ENCODE assay signal across 28 mouse cellular contexts in genomic region chr2:28407796-28408195, GRCm38 (mm10). TPM values are rescaled to one million over a fixed set of nuclear protein-coding genes. Genes with fewer than 3 reads are reported as not detected.
"Had no signal": no experiment of that assay in that cellular context is flagged by ENCODE, and none has a peak within 500 bp of the region (broad histone marks: within the 10 kb centered on the region; RNA-seq: fewer than 3 reads in every experiment).

No protein-coding gene starts in this region.

- H3K4me1 ChIP-seq: liver, embryonic 12.5 days had no signal

- H3K4me3 ChIP-seq: gastrocnemius, adult 2 months; heart, adult 2 months; heart, embryonic 12.5 days; hindbrain, embryonic 10.5 days; hindbrain, embryonic 12.5 days; intestine, embryonic 15.5 days; layer of hippocampus, adult 2 months; left cerebral cortex, adult 2 months; limb, embryonic 13.5 days; limb, embryonic 15.5 days; liver, embryonic 12.5 days had no signal

- DNase-seq: gastrocnemius, adult 2 months; gastrocnemius, postnatal 10 days; gastrocnemius, postnatal 25 days; heart, adult 2 months; heart, postnatal 10 days; heart, postnatal 4 days; kidney, adult 18-20 months; kidney, adult 8-10 months; kidney, postnatal 10 days; kidney, postnatal 25 days; kidney, postnatal 4 days had no signal

- H3K9me3 ChIP-seq: heart, embryonic 12.5 days; hindbrain, embryonic 10.5 days; hindbrain, embryonic 12.5 days; intestine, embryonic 15.5 days; limb, embryonic 13.5 days; limb, embryonic 15.5 days; liver, embryonic 12.5 days had no signal

- H3K27me3 ChIP-seq: hindbrain, embryonic 12.5 days; intestine, embryonic 15.5 days; limb, embryonic 13.5 days; limb, embryonic 15.5 days had no signal

- H3K27ac ChIP-seq: gastrocnemius, adult 2 months; heart, adult 2 months; hindbrain, embryonic 10.5 days; hindbrain, embryonic 14.5 days; intestine, embryonic 15.5 days; left cerebral cortex, adult 2 months; limb, embryonic 13.5 days; limb, embryonic 15.5 days; liver, embryonic 12.5 days; liver, embryonic 14.5 days had no signal

- H3K36me3 ChIP-seq: heart, embryonic 12.5 days; hindbrain, embryonic 10.5 days; hindbrain, embryonic 12.5 days; intestine, embryonic 15.5 days; limb, embryonic 13.5 days; limb, embryonic 15.5 days; liver, embryonic 12.5 days had no signal

RNA-seq across cellular contexts. Expression of gene Ppp1r26, which starts 38.8 kb away (rescaled TPM):
- polyA plus RNA-seq: inflammation-experienced regulatory T-cells, adult 6 months had no signal

RNA-seq across cellular contexts. Expression of gene 1700007K13Rik, which starts 58.3 kb away (rescaled TPM):
- total RNA-seq: gastrocnemius, postnatal 25 days; granulocyte monocyte progenitor cell, adult 5-6 weeks; heart, adult 2 months; heart, postnatal 25 days; heart, postnatal 4 days had no signal
- polyA plus RNA-seq: heart, embryonic 14.5 days; intestine, embryonic 15.5 days; intestine, postnatal 0 days; liver, adult 2 months; liver, embryonic 12.5 days; liver, embryonic 14.5 days had no signal
